ENCODE assay signal across 8 mouse cellular contexts in genomic region chr15:98091841-98092240, GRCm38 (mm10). TPM values are rescaled to one million over a fixed set of nuclear protein-coding genes. Genes with fewer than 3 reads are reported as not detected.
DNase-seq lines count a peak whose midpoint lies in the region; ATAC-seq and TF ChIP-seq lines count a peak whose summit lies in the region.

No protein-coding gene starts in this region.

- no peaks in the 10 kb centered on the region for H3K27me3 ChIP-seq in heart, embryonic 13.5 days (replicated peaks)
- H3K27me3 ChIP-seq in G1E (ENCODE audit: insufficient read depth, low read length), result no peaks in the 10 kb centered on the region
- H3K27me3 ChIP-seq in hindbrain, embryonic 13.5 days, result no peaks in the 10 kb centered on the region
- H3K27me3 ChIP-seq in midbrain, embryonic 11.5 days (ENCODE audit: control insufficient read depth, insufficient read depth, low read length), result no peaks in the 10 kb centered on the region

- H3K4me1 ChIP-seq in heart, embryonic 13.5 days, result peaks cover 28% of the 10 kb centered on the region
- peaks cover 20% of the 10 kb centered on the region for H3K4me1 ChIP-seq in G1E (ENCODE audit: insufficient read depth, low read depth, low read length)
- peaks cover 21% of the 10 kb centered on the region for H3K4me1 ChIP-seq in hindbrain, embryonic 13.5 days (replicated peaks)
- peaks cover 16% of the 10 kb centered on the region for H3K4me1 ChIP-seq in midbrain, embryonic 11.5 days (ENCODE audit: control insufficient read depth, insufficient read depth, low read length)

- peak overlapping the region; percentile 78 for H3K4me3 ChIP-seq in heart, embryonic 13.5 days
- H3K4me3 ChIP-seq in G1E (ENCODE audit: low read depth, low read length), result peak overlapping the region; percentile 95
- H3K4me3 ChIP-seq in hindbrain, embryonic 13.5 days, result peak overlapping the region; percentile 89
- peak overlapping the region; percentile 94 for H3K4me3 ChIP-seq in midbrain, embryonic 11.5 days (ENCODE audit: low read depth, low read length)

- no peak for TF ChIP-seq CTCF in G1E (IDR thresholded peaks at IDR 0.05; ENCODE audit: low read depth, low read length)

- H3K36me3 ChIP-seq in heart, embryonic 13.5 days, result peaks cover 17% of the 10 kb centered on the region
- peaks cover 39% of the 10 kb centered on the region for H3K36me3 ChIP-seq in G1E (replicated peaks)
- peaks cover 9% of the 10 kb centered on the region; the same call in 1 of the 2 replicates for H3K36me3 ChIP-seq in hindbrain, embryonic 13.5 days
- 0 out of 2 replicates have a peak, but pooled peaks cover 4% of the 10 kb centered on the region for H3K36me3 ChIP-seq in midbrain, embryonic 11.5 days (ENCODE audit: control insufficient read depth, insufficient read depth, low read length)

- DNase-seq in heart, adult 18-20 months, result no peak
- DNase-seq in G1E (ENCODE audit: low spot score), result no peak
- DNase-seq in midbrain, embryonic 11.5 days (ENCODE audit: low spot score, missing footprints), result no peak
- DNase-seq in layer of hippocampus, adult 9-11 months, result no peak
- no peak for DNase-seq in T-cell, adult 2 months (ENCODE audit: low spot score)
- no peak for DNase-seq in left cerebral cortex, adult 11 months (ENCODE audit: low spot score)

- H3K9me3 ChIP-seq in heart, embryonic 13.5 days, result no peaks in the 10 kb centered on the region
- H3K9me3 ChIP-seq in G1E (replicated peaks), result no peaks in the 10 kb centered on the region
- no peaks in the 10 kb centered on the region for H3K9me3 ChIP-seq in hindbrain, embryonic 13.5 days
- no peaks in the 10 kb centered on the region for H3K9me3 ChIP-seq in midbrain, embryonic 11.5 days (ENCODE audit: control insufficient read depth, low read length)

- H3K4me2 ChIP-seq in heart, embryonic 13.5 days, result peak overlapping the region; percentile 81
- peak overlapping the region; percentile 76 for H3K4me2 ChIP-seq in hindbrain, embryonic 13.5 days
- peak overlapping the region; percentile 59 for H3K4me2 ChIP-seq in midbrain, embryonic 11.5 days

- WGBS in heart, embryonic 13.5 days, result 36% methylated on average over 4 of the region's 4 CpGs
- 33% methylated on average over 4 of the region's 4 CpGs for WGBS in hindbrain, embryonic 13.5 days
- 49% methylated on average over 4 of the region's 4 CpGs for WGBS in midbrain, embryonic 11.5 days

- no peak overlapping the region for H3K27ac ChIP-seq in heart, embryonic 13.5 days (replicated peaks)
- no peak overlapping the region for H3K27ac ChIP-seq in hindbrain, embryonic 13.5 days
- H3K27ac ChIP-seq in midbrain, embryonic 11.5 days (ENCODE audit: low read depth, low read length), result no peak overlapping the region

- peak overlapping the region; percentile 91 for H3K9ac ChIP-seq in heart, embryonic 13.5 days
- peak overlapping the region; percentile 92 for H3K9ac ChIP-seq in hindbrain, embryonic 13.5 days
- H3K9ac ChIP-seq in midbrain, embryonic 11.5 days (ENCODE audit: low read length), result peak overlapping the region; percentile 96

- ATAC-seq in heart, embryonic 13.5 days (ENCODE audit: extremely low read depth, insufficient number of reproducible peaks, low FRiP score, low TSS enrichment), result no peak
- no peak for ATAC-seq in G1E (ENCODE audit: extremely low read depth, insufficient number of reproducible peaks, low FRiP score, poor library complexity, severe bottlenecking)
- no peak for ATAC-seq in hindbrain, embryonic 13.5 days (ENCODE audit: low FRiP score)
- no peak for ATAC-seq in midbrain, embryonic 11.5 days (ENCODE audit: low FRiP score)

RNA-seq across cellular contexts. Expression of gene Pfkm, which starts 0.5 kb away (rescaled TPM):
- 86.7 and 90.4 TPM in 2 replicates for polyA plus RNA-seq in heart, embryonic 13.5 days (2015; fragmentation: Nextera tagmentation; extraction: Ambion mirVana)
- total RNA-seq in heart, adult 18-20 months (2021), result 1,000 to 10,000 TPM in 1 of 2 experiments, 100 to 1,000 TPM in 1; 867 to 1,020 TPM
- total RNA-seq in G1E (2014; fragmentation: Nextera tagmentation) (9.0 and 13.5 TPM in 2 replicates), G1E (2017) (42.7 and 48.1 TPM in 2 replicates)
- 10.2 and 13.3 TPM in 2 replicates for polyA plus RNA-seq in G1E (2012)
- 70.1 and 70.2 TPM in 2 replicates for polyA plus RNA-seq in hindbrain, embryonic 13.5 days (2015; fragmentation: Nextera tagmentation; extraction: Ambion mirVana)
- 36.3 TPM in 2 replicates for polyA plus RNA-seq in midbrain, embryonic 11.5 days (2014; fragmentation: Nextera tagmentation; extraction: Ambion mirVana)

RNA-seq across cellular contexts. Expression of gene Senp1, which starts 1.7 kb away (rescaled TPM):
- 18.2 and 19.6 TPM in 2 replicates for polyA plus RNA-seq in heart, embryonic 13.5 days (2015; fragmentation: Nextera tagmentation; extraction: Ambion mirVana)
- total RNA-seq in heart, adult 18-20 months (2021), result 1 to 10 TPM; 8.5 to 9.5 TPM
- total RNA-seq in G1E (2014; fragmentation: Nextera tagmentation) (61.3 and 71.2 TPM in 2 replicates), G1E (2017) (44.4 and 55.5 TPM in 2 replicates)
- polyA plus RNA-seq in G1E (2012), result 17.1 and 18.8 TPM in 2 replicates
- 23.3 and 24.7 TPM in 2 replicates for polyA plus RNA-seq in hindbrain, embryonic 13.5 days (2015; fragmentation: Nextera tagmentation; extraction: Ambion mirVana)
- 46.2 and 47.6 TPM in 2 replicates for polyA plus RNA-seq in midbrain, embryonic 11.5 days (2014; fragmentation: Nextera tagmentation; extraction: Ambion mirVana)
